Mouse (Mus musculus) neural tube, embryonic 11.5 days (tissue): ENCODE measurements around the gene Nutf2. TPM values are rescaled to one million over a fixed set of nuclear protein-coding genes. Genes with fewer than 3 reads are reported as not detected.

ENCODE experiments used
- ATAC-seq: fragments of 200-750 bp; cut with Nextera tagmentation; 2 replicates; pipeline ENCODE4 v1.8.0; 2017; ENCODE audit warnings: moderate number of reproducible peaks, mild to moderate bottlenecking, moderate TSS enrichment, moderate library complexity; ENCODE audit not compliant: insufficient read depth, low FRiP score, low TSS enrichment
- DNase-seq: peaks from one replicate; pipeline ENCODE4 v3.0.0-alpha.2; 2015; ENCODE audit warnings: low spot score
- H3K27ac ChIP-seq: fragments of 300-500 bp; sonication (generic); 2 replicates; pipeline ENCODE4 v1.5.1; 2014; ENCODE audit warnings: low read depth, mild to moderate bottlenecking, low read length
- H3K27me3 ChIP-seq: fragments of 300-500 bp; sonication (generic); 2 replicates; pipeline ENCODE4 v1.6.1; 2014; ENCODE audit warnings: mild to moderate bottlenecking, low read length, mixed read lengths; ENCODE audit not compliant: control insufficient read depth, insufficient read depth
- H3K36me3 ChIP-seq: fragments of 300-500 bp; sonication (generic); 2 replicates; pipeline ENCODE4 v1.6.1; 2014; ENCODE audit warnings: mild to moderate bottlenecking, low read length, moderate library complexity, mixed read lengths; ENCODE audit not compliant: control insufficient read depth, insufficient read depth
- H3K4me1 ChIP-seq: fragments of 300-500 bp; sonication (generic); 2 replicates; pipeline ENCODE4 v1.6.1; 2014; ENCODE audit warnings: low read length, mixed read lengths; ENCODE audit not compliant: control insufficient read depth, insufficient read depth
- H3K4me2 ChIP-seq: fragments of 300-500 bp; sonication (generic); 2 replicates; pipeline ENCODE4 v1.6.1; 2014; ENCODE audit warnings: low read depth, mild to moderate bottlenecking, moderate library complexity
- H3K4me3 ChIP-seq: fragments of 300-500 bp; sonication (generic); 2 replicates; pipeline ENCODE4 v1.5.1; 2014; ENCODE audit warnings: low read depth, low read length
- H3K9ac ChIP-seq: fragments of 300-500 bp; sonication (generic); 2 replicates; pipeline ENCODE4 v1.6.1; 2014; ENCODE audit warnings: mild to moderate bottlenecking, low read length
- H3K9me3 ChIP-seq: fragments of 300-500 bp; sonication (generic); 2 replicates; pipeline ENCODE4 v1.6.1; 2016; ENCODE audit warnings: low read length; ENCODE audit not compliant: control insufficient read depth
- WGBS: fragments of 180-500 bp; shearing (Covaris S2); extraction: QIAGEN DNeasy Blood & Tissue Kit; methylation state at CpG from one replicate; pipeline ENCODE4 v1.1.7; 2014; 5-methylcytosine and 5-hydroxymethylcytosine counted together
- polyA plus RNA-seq: library from polyadenylated mRNA; unstranded; fragments of >200 nt; fragmentation: Nextera tagmentation; extraction: Ambion mirVana; gene quantifications from 2 replicates; pipeline ENCODE4 v1.2.1, GENCODE M21; 2014

Gene Nutf2
- polyA plus RNA-seq, 1 experiment from 2014 or later, result 344 TPM

DNA sequence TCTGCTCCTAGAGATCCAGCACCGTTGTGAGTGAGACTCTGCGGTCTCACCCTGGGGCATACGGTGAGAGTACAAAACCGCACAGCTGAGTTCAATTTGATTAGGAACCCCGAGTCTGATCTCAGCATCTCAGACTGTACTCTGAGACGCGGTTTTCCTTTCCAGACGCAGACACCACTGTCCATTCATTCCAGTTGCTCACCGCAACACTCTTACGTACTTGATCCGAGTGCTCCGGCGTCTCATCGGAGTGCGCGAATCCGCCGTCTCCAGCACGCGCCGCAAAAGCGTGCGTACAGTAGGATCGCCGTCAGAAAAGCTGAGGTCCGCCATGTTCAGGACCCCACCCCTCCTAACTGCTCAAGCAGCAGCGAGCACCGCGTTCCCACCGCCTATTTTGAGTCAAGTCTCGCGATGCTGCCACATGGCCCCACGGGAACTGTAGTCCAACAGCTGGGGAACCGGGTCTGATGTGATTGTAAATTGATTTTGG, 8.7 kb upstream of the Nutf2 start:
- WGBS, result 0% methylated on average over 34 of the region's 34 CpGs
- Histone ChIP-seq H3K4me2 (peak overlapping the region; percentile 60), H3K9ac (peak overlapping the region; percentile 80), H3K4me3 (peak overlapping the region; percentile 84), H3K4me1 (peaks cover 13% of the 10 kb centered on the region), H3K36me3 (peaks cover 8% of the 10 kb centered on the region), H3K27me3 (no peaks in the 10 kb centered on the region), H3K27ac (no peak overlapping the region), H3K9me3 (no peaks in the 10 kb centered on the region)
- DNase-seq (peak; percentile 94), ATAC-seq (peak; percentile 61)

DNA sequence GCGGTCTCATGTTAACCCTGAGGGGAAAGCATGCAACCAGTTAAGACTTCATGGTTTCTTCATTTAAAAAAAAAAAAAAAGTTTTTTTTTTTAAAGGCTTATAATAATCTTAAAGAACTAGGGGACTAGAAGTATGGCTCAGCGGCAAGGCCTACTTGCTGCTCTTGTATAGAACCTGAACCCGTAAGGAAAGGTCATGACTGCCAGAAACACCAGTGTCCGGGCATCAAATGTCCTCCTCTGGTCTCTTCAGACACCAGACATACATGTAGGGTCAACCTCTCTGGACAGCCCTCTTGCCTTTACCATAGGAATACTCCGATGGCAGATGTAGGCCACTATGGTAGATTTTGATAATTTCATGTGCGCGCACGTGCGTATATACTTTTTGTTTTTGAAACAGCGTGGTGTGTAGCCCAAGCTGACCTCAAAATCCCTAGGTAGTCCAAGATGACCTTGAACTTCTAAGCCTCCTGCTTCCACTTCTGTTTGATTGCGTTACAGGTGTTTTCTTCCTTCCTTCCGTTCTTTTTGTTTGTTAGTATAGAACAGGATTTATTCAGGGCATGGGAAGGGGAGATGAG, 8.1 kb upstream of the Nutf2 start:
- Histone ChIP-seq H3K4me1 (peaks cover 19% of the 10 kb centered on the region), H3K27me3 (no peaks in the 10 kb centered on the region), H3K36me3 (peaks cover 3% of the 10 kb centered on the region; the same call in 1 of the 2 replicates), H3K9me3 (no peaks in the 10 kb centered on the region), H3K4me3 (peak overlapping the region; percentile 84; the same call in 1 of the 2 replicates), H3K27ac (no peak overlapping the region), H3K9ac (no peak overlapping the region), H3K4me2 (no peak overlapping the region)
- DNase-seq, result peak; percentile 20
- WGBS, result 86% methylated on average over 12 of the region's 12 CpGs
- no peak for ATAC-seq

- Histone ChIP-seq H3K4me3 (no peak within 1 kb of the TSS), H3K36me3 (peaks cover under 1% of the 10 kb centered on the region; the same call in 1 of the 2 replicates), H3K27me3 (no peaks in the 10 kb centered on the region), H3K9ac (no peak within 1 kb of the TSS), H3K4me1 (peaks cover 23% of the 10 kb centered on the region), H3K4me2 (no peak within 1 kb of the TSS), H3K27ac (no peak within 1 kb of the TSS), H3K9me3 (no peaks in the 10 kb centered on the region)
- DNase-seq, result no peak
- WGBS, result 88% methylated on average over 3 of the region's 3 CpGs
- no peak for ATAC-seq
Measured at GRCm38 (mm10) chr8:105853178-105853577, 7.2 kb upstream of the Nutf2 start, which contains the start of gene Cenpt. Gene Cenpt (minus strand): TSS chr8:105853278.

GRCm38 (mm10) chr8:105854303-105854702, 6.1 kb upstream of the Nutf2 start:
- no peaks in the 10 kb centered on the region; the same call in 1 of the 2 replicates for H3K36me3 ChIP-seq
- peak overlapping the region; percentile 93 for H3K4me2 ChIP-seq
- peaks cover 23% of the 10 kb centered on the region for H3K4me1 ChIP-seq
- peak overlapping the region; percentile 69 for H3K4me3 ChIP-seq
- H3K27ac ChIP-seq, result peak overlapping the region; percentile 85; the same call in 1 of the 2 replicates
- WGBS, result 28% methylated on average over 8 of the region's 8 CpGs
- DNase-seq (no peak), ATAC-seq (no peak; the same call in 1 of the 2 replicates)
- no peaks in the 10 kb centered on the region for H3K27me3 ChIP-seq
- H3K9ac ChIP-seq, result no peak overlapping the region; the same call in 1 of the 2 replicates
- H3K9me3 ChIP-seq, result no peaks in the 10 kb centered on the region

DNA sequence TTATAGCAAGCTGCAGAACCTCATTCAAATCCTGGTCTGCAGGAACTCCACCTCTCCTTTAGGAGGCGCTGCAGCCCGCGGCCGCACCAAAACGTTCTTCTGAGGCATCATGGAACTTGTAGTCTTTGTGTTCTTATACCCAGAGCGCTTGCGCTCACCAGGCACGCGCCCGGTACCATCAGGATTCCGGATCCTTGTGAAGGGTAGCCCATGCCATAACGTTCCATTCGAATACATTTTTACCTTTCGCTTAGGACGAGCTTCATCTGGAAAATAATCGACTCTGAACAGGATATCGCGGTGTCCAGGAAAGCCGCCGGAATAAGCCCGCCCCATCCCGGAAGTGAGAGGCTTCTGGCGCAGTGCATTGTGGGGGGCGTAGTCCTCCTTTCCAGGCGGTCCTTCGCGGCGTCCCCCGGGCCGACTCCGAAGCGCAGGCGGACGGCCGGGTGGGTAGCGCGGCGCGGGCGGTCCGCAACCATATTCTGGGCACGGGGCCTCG, 5.6 kb upstream of the Nutf2 start, which contains the start of gene Thap11:
TSS of gene Thap11 (plus strand) at position 418 of the 502 bp plus-strand sequence.
- Histone ChIP-seq H3K27ac (peak within 1 kb of the TSS; percentile 85), H3K4me1 (peaks cover 27% of the 10 kb centered on the region), H3K9me3 (no peaks in the 10 kb centered on the region), H3K27me3 (no peaks in the 10 kb centered on the region), H3K4me3 (peak within 1 kb of the TSS; percentile 69), H3K4me2 (peak within 1 kb of the TSS; percentile 93), H3K36me3 (no peaks in the 10 kb centered on the region; the same call in 1 of the 2 replicates), H3K9ac (peak within 1 kb of the TSS; percentile 78)
- peak; percentile 91 for ATAC-seq
- DNase-seq, result peak; percentile 95
- WGBS, result under 1% methylated on average over 43 of the region's 43 CpGs

GRCm38 (mm10) chr8:105855248-105856167, 4.9 kb upstream of the Nutf2 start:
- peak overlapping the region; percentile 93 for H3K4me2 ChIP-seq
- H3K36me3 ChIP-seq, result no peaks in the 10 kb centered on the region; the same call in 1 of the 2 replicates
- ATAC-seq (peak; percentile 42), DNase-seq (peak; percentile 64)
- H3K9ac ChIP-seq, result peak overlapping the region; percentile 78
- under 1% methylated on average over 71 of the region's 71 CpGs for WGBS
- peaks cover 26% of the 10 kb centered on the region for H3K4me1 ChIP-seq
- peak overlapping the region; percentile 69 for H3K4me3 ChIP-seq
- H3K27ac ChIP-seq, result peak overlapping the region; percentile 85
- H3K9me3 ChIP-seq, result no peaks in the 10 kb centered on the region
- H3K27me3 ChIP-seq, result no peaks in the 10 kb centered on the region

- DNase-seq (no peak), ATAC-seq (no peak)
- H3K27me3 ChIP-seq, result no peaks in the 10 kb centered on the region
- H3K4me1 ChIP-seq, result peaks cover 22% of the 10 kb centered on the region
- H3K36me3 ChIP-seq, result no peaks in the 10 kb centered on the region; the same call in 1 of the 2 replicates
- H3K4me3 ChIP-seq, result peak overlapping the region; percentile 69
- 24% methylated on average over 15 of the region's 15 CpGs for WGBS
- H3K9me3 ChIP-seq, result no peaks in the 10 kb centered on the region
- H3K9ac ChIP-seq, result peak overlapping the region; percentile 78
- peak overlapping the region; percentile 93 for H3K4me2 ChIP-seq
- peak overlapping the region; percentile 85 for H3K27ac ChIP-seq
Measured at GRCm38 (mm10) chr8:105856168-105856835, 4.1 kb upstream of the Nutf2 start.

GRCm38 (mm10) chr8:105858495-105858894, 1.9 kb upstream of the Nutf2 start:
- ATAC-seq (no peak), DNase-seq (no peak)
- Histone ChIP-seq H3K4me2 (no peak overlapping the region), H3K27me3 (no peaks in the 10 kb centered on the region), H3K4me3 (no peak overlapping the region), H3K4me1 (peaks cover 34% of the 10 kb centered on the region), H3K36me3 (no peaks in the 10 kb centered on the region; the same call in 1 of the 2 replicates), H3K9ac (no peak overlapping the region; the same call in 1 of the 2 replicates), H3K9me3 (no peaks in the 10 kb centered on the region), H3K27ac (no peak overlapping the region)
- WGBS, result 89% methylated on average over 5 of the region's 5 CpGs
